Mouse (Mus musculus) heart, embryonic 16.5 days (tissue): Measurements from ENCODE around the gene Olfr1225. TPM values are rescaled to one million over a fixed set of nuclear protein-coding genes. Genes with fewer than 3 reads are reported as not detected.
"Not testable (repeated sequence)": the region's sequence is repeated elsewhere in the genome, so short reads cannot be mapped to it uniquely, and the experiment has no call there.

Source experiments
- ATAC-seq: fragments of 200-750 bp; cut with Nextera tagmentation; replicated peaks from 2 replicates; pipeline ENCODE4 v1.8.0; 2017; ENCODE audit warnings: moderate number of reproducible peaks; ENCODE audit not compliant: insufficient read depth, low FRiP score; ENCODE audit errors: extremely low read depth
- H3K27ac ChIP-seq: fragments of 300-500 bp; sonication (generic); 2 replicates; pipeline ENCODE4 v1.5.1; 2014; ENCODE audit warnings: mild to moderate bottlenecking, low read length, control low read depth, moderate library complexity
- H3K27me3 ChIP-seq: fragments of 300-500 bp; sonication (generic); 2 replicates; pipeline ENCODE4 v1.6.1; 2014; ENCODE audit warnings: low read length, mixed read lengths; ENCODE audit not compliant: control insufficient read depth, insufficient read depth
- H3K36me3 ChIP-seq: fragments of 300-500 bp; sonication (generic); 2 replicates; pipeline ENCODE4 v1.6.1; 2014; ENCODE audit not compliant: control insufficient read depth, insufficient read depth
- H3K4me1 ChIP-seq: fragments of 300-500 bp; sonication (generic); 2 replicates; pipeline ENCODE4 v1.6.1; 2014; ENCODE audit warnings: low read length, mixed read lengths; ENCODE audit not compliant: control insufficient read depth, insufficient read depth
- H3K4me2 ChIP-seq: fragments of 300-500 bp; sonication (generic); 2 replicates; pipeline ENCODE4 v1.6.1; 2014; ENCODE audit warnings: low read depth, mild to moderate bottlenecking, control low read depth, low read length
- H3K4me3 ChIP-seq: fragments of 300-500 bp; sonication (generic); 2 replicates; pipeline ENCODE4 v1.5.1; 2014; ENCODE audit warnings: mild to moderate bottlenecking, control low read depth, low read length
- H3K9ac ChIP-seq: fragments of 300-500 bp; sonication (generic); 2 replicates; pipeline ENCODE4 v1.6.1; 2014; ENCODE audit warnings: low read length, control low read depth
- H3K9me3 ChIP-seq: fragments of 300-500 bp; sonication (generic); replicated peaks from 2 replicates; pipeline ENCODE4 v1.6.1; 2016; ENCODE audit warnings: low read length; ENCODE audit not compliant: control insufficient read depth
- WGBS: fragments of 180-500 bp; shearing (Covaris S2); extraction: QIAGEN DNeasy Blood & Tissue Kit; methylation state at CpG from one replicate; pipeline ENCODE4 v1.1.7; 2014; 5-methylcytosine and 5-hydroxymethylcytosine counted together
- polyA plus RNA-seq: library from polyadenylated mRNA; unstranded; fragments of >200 nt; fragmentation: Nextera tagmentation; extraction: Ambion mirVana; gene quantifications from 2 replicates; pipeline ENCODE4 v1.2.1, GENCODE M21; 2015

Olfr1225 gene
- not detected in 2 replicates for polyA plus RNA-seq

DNA sequence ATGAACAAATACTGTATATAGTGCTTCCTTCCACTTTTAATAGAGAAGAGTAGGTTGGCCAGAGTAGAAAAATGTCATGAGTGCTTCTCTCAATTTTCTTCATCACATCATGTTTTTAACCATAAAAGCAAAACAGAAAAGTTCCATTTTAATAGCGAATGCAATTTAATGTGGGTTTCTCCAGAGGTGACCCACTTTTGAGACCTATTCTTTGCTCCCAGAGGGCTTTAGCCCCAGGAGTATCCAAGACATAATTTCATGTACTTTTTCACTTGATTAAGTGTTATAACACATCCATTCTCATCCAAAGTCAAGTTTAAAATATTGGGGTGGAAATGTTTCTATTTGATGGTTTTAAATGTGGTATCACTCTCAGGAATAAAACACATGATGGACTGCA lies at the start of gene Olfr1225:
Gene Olfr1225, minus strand, starts transcription at position 101 of the 400 bp plus-strand sequence.
- Histone ChIP-seq H3K36me3 (no peaks in the 10 kb centered on the region), H3K27me3 (no peaks in the 10 kb centered on the region), H3K27ac (no peak within 1 kb of the TSS), H3K9me3 (no peaks in the 10 kb centered on the region), H3K9ac (no peak within 1 kb of the TSS), H3K4me2 (no peak within 1 kb of the TSS), H3K4me1 (no peaks in the 10 kb centered on the region), H3K4me3 (no peak within 1 kb of the TSS)
- no peak for ATAC-seq
- WGBS = 74% methylated on average over 1 of the region's 1 CpGs

- Histone ChIP-seq H3K9me3 (no peaks in the 10 kb centered on the region), H3K27ac (no peak within 1 kb of the TSS), H3K36me3 (no peaks in the 10 kb centered on the region), H3K9ac (no peak within 1 kb of the TSS), H3K4me1 (no peaks in the 10 kb centered on the region), H3K4me2 (no peak within 1 kb of the TSS), H3K27me3 (no peaks in the 10 kb centered on the region), H3K4me3 (no peak within 1 kb of the TSS)
- 52% methylated on average over 2 of the region's 2 CpGs for WGBS
- no peak for ATAC-seq
Observed at GRCm38 (mm10) chr2:89199948-89200347, 25.5 kb upstream of the Olfr1225 start, which contains the start of gene Olfr1226. Olfr1226 (minus strand) TSS chr2:89200048.

DNA sequence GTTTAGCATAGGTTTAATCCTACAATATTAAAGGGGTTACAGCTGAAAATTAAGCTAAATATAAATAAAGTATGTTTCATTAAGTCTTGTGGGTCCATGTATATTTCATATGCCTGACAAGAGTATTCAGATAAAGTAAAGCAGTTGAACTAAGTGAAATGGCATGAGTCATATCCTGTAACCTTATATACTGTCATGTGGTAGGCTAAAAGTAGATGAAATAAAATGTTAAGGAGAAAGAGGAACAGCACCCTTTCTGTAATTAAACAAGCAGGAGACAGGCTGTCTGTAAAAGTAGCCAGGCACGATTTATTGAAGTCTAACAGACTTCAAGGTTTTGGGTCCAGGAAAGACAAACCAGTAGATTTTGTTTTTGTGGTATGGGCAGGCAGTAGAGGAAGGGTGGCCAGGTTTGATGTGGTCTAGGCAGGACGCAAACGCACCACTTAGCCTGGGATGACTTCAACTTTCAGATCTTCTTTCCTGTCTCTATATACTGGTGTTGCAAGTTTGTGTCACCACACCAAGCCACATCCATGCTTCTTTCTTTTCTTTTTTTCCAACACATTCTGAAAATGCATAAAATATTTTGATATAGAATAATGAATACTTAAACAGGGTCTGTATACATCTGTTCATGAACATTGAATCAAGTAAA lies 22.0 kb upstream of the Olfr1225 start:
- WGBS = 71% methylated on average over 3 of the region's 3 CpGs
- no peak for ATAC-seq
- H3K4me2 ChIP-seq = no peak overlapping the region
- no peaks in the 10 kb centered on the region for H3K4me1 ChIP-seq
- H3K4me3 ChIP-seq = no peak overlapping the region
- no peaks in the 10 kb centered on the region for H3K9me3 ChIP-seq
- no peaks in the 10 kb centered on the region for H3K27me3 ChIP-seq
- no peak overlapping the region for H3K9ac ChIP-seq
- no peaks in the 10 kb centered on the region for H3K36me3 ChIP-seq
- no peak overlapping the region for H3K27ac ChIP-seq

DNA sequence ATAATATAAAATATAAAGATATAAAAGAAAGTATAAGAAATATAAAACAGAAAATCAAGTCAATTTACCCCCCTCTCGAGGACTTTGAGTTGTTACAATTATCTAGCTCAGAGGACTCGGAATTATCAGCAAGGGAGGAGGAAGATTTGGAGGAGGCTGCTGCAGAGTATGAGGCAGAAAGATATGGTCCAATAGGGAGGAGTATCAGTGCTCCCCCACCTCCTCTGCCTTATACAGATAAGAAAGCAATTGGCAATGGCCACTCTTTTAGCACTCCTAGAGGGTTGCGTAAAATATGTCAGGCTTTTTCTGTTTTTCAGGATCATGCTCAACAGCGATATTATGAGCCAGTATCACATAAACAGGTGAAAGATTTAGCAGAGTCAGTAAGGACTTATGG lies 9.8 kb downstream of the Olfr1225 start:
- H3K36me3 ChIP-seq, H3K4me1 ChIP-seq, ATAC-seq, H3K27ac ChIP-seq, H3K9ac ChIP-seq, H3K27me3 ChIP-seq, H3K4me2 ChIP-seq, H3K9me3 ChIP-seq, H3K4me3 ChIP-seq: not testable (repeated sequence)
- 80% methylated on average over 4 of the region's 4 CpGs for WGBS

GRCm38 (mm10) chr2:89163991-89164390 lies 10.5 kb downstream of the Olfr1225 start, which contains the start of gene Olfr1224-ps1:
Olfr1224-ps1 (minus strand) TSS chr2:89164091.
- H3K4me1 ChIP-seq, H3K4me3 ChIP-seq, H3K27ac ChIP-seq, ATAC-seq, H3K9me3 ChIP-seq, H3K36me3 ChIP-seq, H3K27me3 ChIP-seq, H3K9ac ChIP-seq, H3K4me2 ChIP-seq: not testable (repeated sequence)
- 85% methylated on average over 8 of the region's 8 CpGs for WGBS

DNA sequence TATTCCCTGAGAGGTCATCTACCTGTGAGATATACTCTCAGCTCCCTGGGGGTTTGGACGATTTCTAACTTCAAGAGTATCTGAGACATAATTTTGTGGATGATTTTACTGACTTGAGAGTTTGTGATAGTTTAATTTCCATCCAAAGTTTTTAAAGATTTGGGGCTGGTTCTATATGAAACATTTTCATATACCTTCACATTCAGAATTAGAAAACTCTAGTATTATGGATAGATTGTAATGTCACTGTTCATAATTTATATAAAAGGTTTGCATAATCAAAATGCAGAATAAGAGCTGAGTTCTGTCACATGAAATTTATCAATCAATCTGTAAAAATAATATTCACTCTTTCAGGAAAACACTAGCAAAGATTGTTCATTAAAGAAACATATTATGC lies 23.0 kb downstream of the Olfr1225 start, which contains the start of gene Olfr1223:
Gene Olfr1223, minus strand, starts transcription at position 101 of the 400 bp plus-strand sequence.
- no peak within 1 kb of the TSS for H3K4me3 ChIP-seq
- H3K4me1 ChIP-seq = no peaks in the 10 kb centered on the region
- no peaks in the 10 kb centered on the region for H3K36me3 ChIP-seq
- no peaks in the 10 kb centered on the region for H3K27me3 ChIP-seq
- ATAC-seq = no peak
- no peak within 1 kb of the TSS for H3K4me2 ChIP-seq
- H3K9ac ChIP-seq = no peak within 1 kb of the TSS
- WGBS = 67% methylated on average over 1 of the region's 1 CpGs
- no peak within 1 kb of the TSS for H3K27ac ChIP-seq
- no peaks in the 10 kb centered on the region for H3K9me3 ChIP-seq

DNA sequence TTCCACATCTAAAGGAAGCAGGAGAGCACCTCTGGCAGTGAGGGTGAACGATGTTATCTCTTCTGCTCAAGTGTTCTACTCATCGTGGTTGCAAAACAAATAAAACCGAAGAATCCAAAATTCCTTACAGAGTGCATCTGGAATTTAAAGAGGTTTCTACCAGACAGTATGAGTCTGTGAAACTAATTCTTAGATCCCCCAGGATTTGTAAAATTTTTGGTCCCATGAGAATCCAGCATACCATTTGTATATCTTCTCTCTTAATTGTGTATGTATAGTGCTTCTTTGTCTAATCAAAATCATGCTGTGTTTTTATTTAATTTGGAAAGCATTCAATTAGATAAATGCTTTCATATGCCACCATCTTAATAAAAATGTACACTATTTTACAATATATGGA lies 41.5 kb downstream of the Olfr1225 start, which contains the start of gene Olfr1222:
Gene Olfr1222, minus strand, starts transcription at position 101 of the 400 bp plus-strand sequence.
- Histone ChIP-seq H3K27me3 (no peaks in the 10 kb centered on the region), H3K9ac (no peak within 1 kb of the TSS), H3K4me2 (no peak within 1 kb of the TSS), H3K4me3 (no peak within 1 kb of the TSS), H3K9me3 (no peaks in the 10 kb centered on the region), H3K4me1 (no peaks in the 10 kb centered on the region), H3K27ac (no peak within 1 kb of the TSS), H3K36me3 (no peaks in the 10 kb centered on the region)
- no peak for ATAC-seq
- WGBS = 24% methylated on average over 3 of the region's 3 CpGs

Other genes with a start within 250 kb of the Olfr1225 start
- gene Olfr1211, start 236.6 kb downstream of the Olfr1225 start, polyA plus RNA-seq = not detected in 2 replicates
- gene Olfr1212, start 220.7 kb downstream of the Olfr1225 start, polyA plus RNA-seq = not detected in 2 replicates
- not detected in 2 replicates for gene Gm13762, start 194.4 kb downstream of the Olfr1225 start, polyA plus RNA-seq
- not detected in 2 replicates for gene Olfr1214, start 182.0 kb downstream of the Olfr1225 start, polyA plus RNA-seq
- not detected in 2 replicates for gene Olfr1215, start 167.7 kb downstream of the Olfr1225 start, polyA plus RNA-seq
- gene Olfr1216, start 156.3 kb downstream of the Olfr1225 start, polyA plus RNA-seq = not detected in 2 replicates
- not detected in 2 replicates for gene Olfr1217, start 142.6 kb downstream of the Olfr1225 start, polyA plus RNA-seq
- not detected in 2 replicates for gene Olfr1218, start 113.5 kb downstream of the Olfr1225 start, polyA plus RNA-seq
- not detected in 2 replicates for gene Olfr1219, start 91.2 kb downstream of the Olfr1225 start, polyA plus RNA-seq
- not detected in 2 replicates for gene Olfr1220, start 67.8 kb downstream of the Olfr1225 start, polyA plus RNA-seq
- gene Olfr1221, start 57.4 kb downstream of the Olfr1225 start, polyA plus RNA-seq = not detected in 2 replicates
- gene Olfr1222, start 41.6 kb downstream of the Olfr1225 start, polyA plus RNA-seq = not detected in 2 replicates
- not detected in 2 replicates for gene Olfr1223, start 23.1 kb downstream of the Olfr1225 start, polyA plus RNA-seq
- not detected in 2 replicates for gene Olfr1224-ps1, start 10.6 kb downstream of the Olfr1225 start, polyA plus RNA-seq
- not detected in 2 replicates for gene Olfr1226, start 25.4 kb upstream of the Olfr1225 start, polyA plus RNA-seq
- not detected in 2 replicates for gene Olfr1228, start 79.4 kb upstream of the Olfr1225 start, polyA plus RNA-seq
- not detected in 2 replicates for gene Olfr1229, start 113.3 kb upstream of the Olfr1225 start, polyA plus RNA-seq
- not detected in 2 replicates for gene Olfr1230, start 122.6 kb upstream of the Olfr1225 start, polyA plus RNA-seq
- not detected in 2 replicates for gene Olfr1231, start 132.4 kb upstream of the Olfr1225 start, polyA plus RNA-seq
- not detected in 2 replicates for gene Olfr1232, start 155.0 kb upstream of the Olfr1225 start, polyA plus RNA-seq
- not detected in 2 replicates for gene Olfr1233, start 167.7 kb upstream of the Olfr1225 start, polyA plus RNA-seq
- gene Olfr1234, start 190.2 kb upstream of the Olfr1225 start, polyA plus RNA-seq = not detected in 2 replicates
- gene Olfr1238, start 235.0 kb upstream of the Olfr1225 start, polyA plus RNA-seq = not detected in 2 replicates
- gene Olfr1239, start 245.7 kb upstream of the Olfr1225 start, polyA plus RNA-seq = not detected in 2 replicates